Mouse (Mus musculus): ENCODE results near the gene Shld2.

The Shld2 gene

DNA sequence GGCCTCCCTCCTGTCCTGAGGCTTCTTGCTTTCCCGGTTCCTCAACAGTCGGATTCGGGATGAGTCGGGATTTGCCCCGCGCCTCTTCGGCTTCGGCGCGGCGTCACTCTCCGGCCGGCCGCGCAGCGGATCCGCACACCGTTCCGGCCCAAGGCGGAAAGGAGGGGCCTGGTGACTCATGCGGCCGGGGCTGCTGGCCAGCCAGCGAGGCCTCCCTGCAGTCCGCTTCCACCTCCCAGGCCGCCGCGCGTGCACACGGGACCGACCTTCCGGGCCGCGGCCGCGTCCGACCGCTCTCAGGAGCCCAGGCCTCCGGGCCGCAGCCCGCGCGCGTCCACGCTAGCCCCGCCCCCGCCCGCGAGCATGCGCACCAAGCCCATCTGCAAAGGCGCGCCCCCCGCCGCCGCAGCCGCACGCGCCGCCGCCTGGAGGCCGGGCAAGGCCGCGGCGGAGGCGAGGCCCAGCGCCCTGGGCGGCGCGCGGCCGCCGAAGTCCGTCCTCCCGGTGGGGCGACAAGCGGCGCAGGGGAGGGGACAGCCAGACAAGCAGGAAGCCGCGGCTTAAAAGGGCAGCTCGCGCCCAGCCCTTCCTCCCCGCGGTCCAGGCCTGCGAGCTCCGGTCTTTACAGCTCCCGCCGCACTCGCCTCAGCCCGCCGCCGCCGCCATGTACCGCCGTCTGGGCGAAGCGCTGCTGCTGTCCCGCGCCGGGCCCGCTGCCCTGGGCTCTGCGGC, at the start of gene Shld2, which contains the start of gene Glud1:
Shld2 (minus strand) TSS at position 260 of the 732 bp plus-strand sequence.
Glud1 (plus strand) TSS at position 494 of the 732 bp plus-strand sequence.
- DNase-seq: peak; percentile 93 to 95

DNA sequence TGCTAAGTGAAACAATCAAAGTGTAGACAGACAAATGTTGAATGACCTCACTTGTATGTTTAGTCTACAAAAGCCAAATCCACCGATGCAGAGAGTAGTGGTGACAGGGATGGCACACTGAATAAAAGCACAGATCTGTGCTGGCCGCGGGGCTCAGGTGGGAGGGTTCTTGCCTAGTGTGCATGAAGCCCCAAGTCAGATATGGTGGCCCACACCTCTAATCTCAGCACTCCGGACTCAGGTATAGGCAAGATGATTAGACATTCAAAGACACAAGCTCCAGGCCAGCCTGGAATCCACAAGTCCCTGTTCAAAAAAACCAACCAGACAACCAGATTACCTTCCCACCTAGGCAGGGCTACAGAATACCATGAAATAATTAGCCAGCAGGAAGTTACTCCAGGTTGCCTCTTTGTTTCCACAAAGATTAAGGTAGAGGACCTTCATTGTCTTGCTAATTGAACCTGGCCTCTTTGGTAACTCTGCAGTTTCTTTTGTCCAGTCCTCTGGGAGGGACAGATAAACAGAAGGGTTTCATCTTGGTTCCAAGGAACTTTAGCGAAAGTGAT, 49.5 kb upstream of the Shld2 start:
- no peak for DNase-seq

DNA sequence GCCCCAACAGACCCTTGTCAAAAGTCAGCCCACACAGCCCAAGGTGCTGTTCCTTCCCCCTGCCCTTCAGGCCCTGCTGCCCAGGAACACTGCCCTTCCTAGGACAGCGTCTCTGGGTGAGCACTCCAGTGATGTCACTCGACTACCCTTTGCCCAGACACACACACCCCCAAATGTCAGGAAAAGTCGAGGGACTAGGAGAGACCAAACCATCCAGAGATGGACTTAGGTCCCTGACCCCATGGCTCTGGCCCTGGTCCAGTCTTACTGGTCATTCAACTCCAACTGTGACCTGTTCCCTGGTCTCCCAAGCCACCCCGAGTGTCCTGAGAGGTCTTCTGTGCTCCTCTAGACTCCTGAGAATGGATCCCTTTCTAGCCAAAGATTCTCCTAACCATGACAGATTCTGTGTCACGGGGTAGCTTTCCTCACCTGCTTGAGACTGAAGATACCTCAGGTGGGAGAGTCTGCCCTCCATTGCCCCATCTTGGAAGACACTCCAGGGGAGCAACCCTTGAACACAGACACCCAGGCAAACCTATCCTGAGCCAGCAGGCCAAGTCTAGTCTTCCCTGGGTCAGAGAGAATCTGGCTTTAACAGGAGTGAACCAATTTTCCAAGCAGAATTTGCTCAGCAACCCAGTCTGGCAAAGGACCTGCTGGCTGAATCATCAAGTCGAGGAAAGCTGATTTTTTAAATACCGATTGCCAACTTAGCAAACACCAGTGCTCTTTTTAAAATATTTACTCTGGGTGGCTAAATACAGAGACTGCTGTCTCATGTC, 47.6 kb upstream of the Shld2 start:
- no peak for DNase-seq

DNA sequence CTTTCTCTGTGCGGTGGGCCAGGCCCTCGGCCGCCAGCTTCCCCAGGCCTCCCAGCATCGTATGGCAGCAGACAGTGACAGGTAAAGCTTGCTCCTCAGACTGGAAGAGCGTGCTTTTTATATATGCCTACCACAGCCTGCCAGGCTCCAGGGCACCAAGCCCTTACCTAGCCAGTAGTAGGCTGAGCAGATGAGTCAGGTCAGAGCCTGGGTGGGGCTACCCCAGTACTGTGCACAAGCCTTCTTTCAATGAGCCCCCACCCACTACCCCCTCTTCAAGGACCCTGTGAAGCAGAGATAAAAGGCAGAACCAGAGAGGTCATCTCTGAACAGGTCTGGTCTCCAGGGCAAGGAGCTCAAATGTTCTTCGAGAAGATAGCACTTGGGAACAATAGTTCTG, 45.0 kb upstream of the Shld2 start, which contains the start of gene Fam25c:
Fam25c (minus strand) TSS at position 133 of the 400 bp plus-strand sequence.
- DNase-seq: no peak

DNA sequence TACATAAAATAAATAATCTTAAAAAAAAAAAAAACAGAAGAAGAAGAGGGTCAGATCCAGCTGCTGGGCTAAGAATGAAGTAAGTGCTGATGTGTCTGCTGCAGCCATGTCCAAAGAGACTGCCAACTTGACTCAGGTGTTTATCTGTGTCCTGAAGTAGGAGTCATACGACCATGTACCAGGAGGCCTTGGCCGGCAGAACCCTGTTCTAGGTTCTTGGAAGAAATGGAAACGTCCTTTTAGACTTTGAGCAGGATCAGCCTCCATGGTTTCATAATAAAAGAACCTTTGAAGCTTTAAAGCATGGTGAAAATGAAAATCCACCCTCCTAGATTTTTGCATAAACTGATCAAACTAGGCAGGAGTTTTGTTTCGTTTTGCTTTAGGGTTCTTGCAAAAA, 44.2 kb upstream of the Shld2 start:
- no peak for DNase-seq

DNA sequence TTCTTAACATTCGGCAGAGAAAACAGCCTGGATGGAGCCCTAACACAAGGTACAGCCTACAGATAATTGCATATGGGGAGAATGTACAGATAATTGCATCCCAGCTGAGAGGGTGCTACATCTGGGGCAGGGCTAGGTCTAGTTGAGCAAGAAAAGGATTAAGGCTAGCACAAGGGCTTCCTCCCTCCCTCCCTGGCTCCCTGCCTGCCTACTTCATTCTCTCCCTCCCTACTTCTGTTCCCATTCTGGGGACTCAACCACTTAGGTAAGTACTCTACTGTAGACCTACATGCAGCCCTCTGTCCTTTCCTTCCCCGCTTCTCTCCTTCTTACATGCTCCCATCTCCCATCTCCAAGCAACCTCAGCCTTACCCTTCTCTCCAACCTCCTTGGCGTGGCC, 43.0 kb upstream of the Shld2 start:
- no peak for DNase-seq

DNA sequence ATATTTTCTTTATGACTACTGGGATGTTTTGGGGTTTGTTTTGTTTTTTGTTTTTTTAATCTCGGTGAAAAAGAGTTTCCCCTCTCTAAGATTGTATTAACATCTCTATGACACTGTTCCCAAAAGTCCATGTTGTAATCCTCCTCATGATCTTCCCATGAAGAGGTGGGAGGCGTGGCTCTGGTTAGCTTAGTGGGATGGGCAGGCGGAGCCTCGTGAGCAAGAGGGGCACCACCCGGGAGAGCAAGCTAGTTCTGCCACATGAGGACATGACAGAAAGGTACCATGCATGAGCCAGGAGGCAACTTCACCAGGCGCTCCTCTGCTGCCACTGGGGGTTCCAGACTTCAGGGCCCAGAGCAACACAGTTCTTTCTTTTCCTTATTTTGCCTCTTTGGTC, 42.2 kb upstream of the Shld2 start:
- DNase-seq: no peak

DNA sequence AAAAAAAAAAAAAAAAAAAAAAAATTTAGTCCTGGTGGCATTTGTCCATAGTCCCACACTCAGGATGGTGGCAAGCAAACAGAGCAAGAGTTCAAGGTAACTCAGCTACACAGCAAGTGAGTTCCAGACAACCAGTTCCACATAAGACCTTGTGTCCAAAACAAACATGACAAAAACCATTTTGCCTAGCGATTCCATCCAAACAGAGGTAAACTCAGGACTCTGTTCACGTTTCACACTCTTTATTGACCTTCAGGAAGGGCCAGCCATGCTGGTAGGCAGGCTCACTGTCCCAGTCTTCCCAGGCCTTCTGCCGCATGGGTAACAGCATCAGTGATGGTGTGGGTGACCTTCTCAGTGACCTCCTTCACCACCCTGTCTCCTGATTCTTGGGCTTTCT, 41.4 kb upstream of the Shld2 start:
- DNase-seq: no peak

DNA sequence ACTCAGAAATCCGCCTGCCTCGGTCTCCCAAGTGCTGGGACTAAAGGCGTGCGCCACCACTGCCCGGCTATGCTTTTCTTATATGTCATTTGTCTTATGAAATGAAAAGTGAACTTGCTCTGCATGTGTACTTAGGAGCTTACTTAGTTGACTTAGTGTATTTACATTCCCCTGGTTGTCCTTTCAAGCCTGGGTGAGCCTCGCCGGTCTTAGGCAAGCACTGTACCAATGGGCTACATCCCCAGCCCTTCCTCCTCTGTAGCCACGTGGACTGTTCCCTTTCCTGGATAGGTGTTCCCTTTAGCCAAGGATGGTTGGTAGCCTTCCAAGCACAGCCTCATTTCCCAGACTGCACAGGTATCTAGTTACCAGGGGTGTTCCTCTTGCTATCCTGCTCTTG, 38.7 kb upstream of the Shld2 start:
- DNase-seq: no peak

DNA sequence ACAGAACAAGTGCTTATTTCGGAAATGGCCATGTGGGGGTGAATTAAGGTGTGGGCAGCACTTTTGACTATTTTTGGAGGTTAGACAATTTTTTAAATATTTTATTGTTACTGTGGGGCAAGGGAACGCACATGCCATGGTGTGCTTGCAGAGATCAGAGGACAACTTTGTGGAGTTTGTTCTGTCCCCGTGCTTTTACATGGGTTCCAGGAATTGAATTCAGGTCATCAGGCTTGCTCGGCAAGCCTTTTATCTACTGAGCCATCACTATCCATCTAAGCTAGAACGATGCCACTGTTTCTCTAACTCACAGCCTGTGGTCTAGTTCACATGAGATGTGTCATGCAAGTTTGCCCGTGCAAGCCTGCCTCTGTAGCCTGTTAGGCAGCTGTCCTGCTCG, 38.0 kb upstream of the Shld2 start:
- no peak for DNase-seq

DNA sequence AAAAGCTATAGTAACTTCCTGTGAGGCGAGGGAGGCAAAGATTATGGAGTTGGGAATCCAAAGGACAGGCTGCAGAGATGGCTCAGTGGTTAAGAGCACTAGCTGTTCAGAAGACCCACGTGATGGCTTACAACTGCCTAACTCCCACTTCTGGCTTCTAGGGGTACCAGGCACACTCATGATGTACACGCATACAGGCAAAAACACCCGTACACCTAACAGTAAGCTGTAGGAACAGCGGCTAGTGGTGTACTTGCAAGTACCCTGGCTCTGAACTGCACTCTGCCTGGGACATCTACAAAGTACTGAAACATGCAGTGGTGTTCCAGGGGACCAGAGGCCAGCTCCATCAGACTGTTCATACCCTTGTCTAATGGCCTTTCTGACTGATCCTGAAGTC, 36.8 kb upstream of the Shld2 start:
- DNase-seq: no peak

DNA sequence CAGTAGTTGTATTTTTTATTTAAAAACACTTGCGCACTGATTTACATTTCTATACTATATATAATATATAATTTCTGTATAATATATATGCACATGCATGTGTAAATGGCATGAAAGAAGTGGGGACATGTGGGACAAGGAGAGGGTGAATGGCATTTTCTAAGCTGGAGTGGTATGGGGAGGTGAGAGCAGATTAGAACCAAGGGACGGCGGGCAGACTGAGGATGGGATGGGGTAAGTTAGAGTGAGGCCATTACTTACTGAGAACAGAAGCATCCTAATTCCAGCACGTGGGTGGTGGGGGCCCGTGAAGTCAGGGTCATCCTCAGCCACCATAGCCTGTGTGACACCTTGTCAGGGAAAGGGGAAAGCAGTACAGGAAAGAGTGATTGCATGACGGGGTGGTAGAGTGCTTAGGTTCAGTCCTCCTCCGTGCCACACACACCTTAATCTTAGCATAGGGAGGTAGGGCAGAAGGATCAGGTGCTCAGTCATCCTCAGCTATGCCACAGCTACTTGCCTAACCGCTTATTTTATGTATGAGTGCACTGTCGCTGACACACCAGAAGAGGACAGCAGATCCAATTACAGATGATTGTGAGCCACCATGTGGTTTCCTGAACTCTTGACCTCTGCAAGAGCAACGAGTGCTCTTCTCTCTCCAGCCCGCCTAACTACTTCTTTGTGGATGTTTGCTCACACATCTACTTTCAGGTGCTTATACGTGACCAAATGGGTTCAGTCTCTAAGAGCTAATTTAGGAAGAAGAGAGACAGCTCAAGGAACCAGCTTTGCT, 35.7 kb upstream of the Shld2 start:
- DNase-seq: no peak

DNA sequence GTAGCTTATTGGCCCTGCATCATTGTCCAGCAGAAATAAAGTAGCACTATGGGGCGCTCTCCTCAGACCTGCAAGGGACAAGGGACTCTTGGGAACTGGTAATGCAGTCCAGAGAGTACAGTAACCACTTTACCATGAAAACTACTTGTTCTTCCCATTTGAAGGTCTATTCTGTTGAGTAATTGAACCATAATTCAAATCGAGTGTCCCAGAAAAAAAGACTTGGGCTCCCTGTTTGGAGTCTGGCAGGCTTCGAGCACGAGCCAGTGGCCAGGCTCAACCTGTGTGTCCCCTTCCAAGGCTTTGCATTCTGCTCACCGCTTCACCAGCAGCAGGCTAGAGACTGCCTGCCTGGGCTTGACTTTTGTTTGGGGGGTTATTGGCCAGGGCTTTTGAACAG, 34.1 kb upstream of the Shld2 start:
- DNase-seq: no peak

DNA sequence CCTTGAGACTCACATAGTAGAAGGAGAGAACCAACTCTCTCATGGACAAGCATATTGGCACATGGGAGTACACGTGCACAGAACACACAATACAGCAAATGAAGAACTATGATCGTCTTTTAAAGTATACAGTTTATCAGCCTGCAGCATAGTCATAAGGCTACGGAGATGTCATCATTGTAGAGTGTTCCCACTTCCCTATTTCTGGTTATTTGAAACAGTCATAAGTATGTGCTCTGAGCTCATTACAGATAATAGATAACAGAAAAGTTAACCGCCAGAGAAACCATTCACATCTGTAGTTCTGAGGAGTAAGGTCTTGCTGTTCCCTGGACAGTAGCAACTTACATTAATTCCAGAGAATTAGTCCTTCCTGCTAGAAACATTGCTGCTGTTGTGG, 32.8 kb upstream of the Shld2 start:
- no peak for DNase-seq

DNA sequence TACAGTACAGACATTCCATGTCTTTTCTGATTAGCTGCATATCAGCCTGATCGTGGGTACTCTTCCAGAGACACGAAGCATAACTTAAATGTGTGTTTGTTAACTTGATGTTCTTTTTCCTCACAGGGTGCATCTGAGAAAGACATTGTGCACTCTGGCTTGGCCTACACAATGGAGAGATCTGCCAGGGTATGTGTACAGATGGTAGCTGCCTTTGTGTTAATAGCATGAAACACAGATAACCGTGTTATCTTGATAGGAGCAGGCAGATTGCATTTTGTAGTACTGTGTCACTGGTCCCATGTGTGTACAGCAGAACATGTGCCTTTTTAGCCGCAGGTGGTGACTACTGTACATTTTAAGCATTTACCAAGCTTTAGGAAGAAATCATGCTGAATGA, 31.7 kb upstream of the Shld2 start:
- no peak for DNase-seq

DNA sequence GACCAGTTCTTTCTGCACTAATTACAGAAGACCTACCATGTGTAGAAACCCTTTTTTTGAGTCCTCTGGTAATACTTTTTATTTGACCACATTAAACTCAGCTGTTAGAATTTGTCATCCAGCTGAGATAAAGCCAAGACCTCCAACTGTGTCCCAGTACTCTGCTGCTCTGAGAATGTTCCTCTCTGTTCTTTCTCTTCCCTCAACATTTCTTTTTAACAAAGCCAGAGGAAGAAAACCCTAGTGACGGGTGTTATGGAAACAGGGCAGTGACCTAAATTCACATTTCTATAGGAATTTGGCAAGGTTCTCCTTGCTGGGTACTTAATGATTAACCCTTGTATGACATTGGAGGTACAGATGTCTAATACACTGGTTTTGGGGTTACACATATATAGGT, 29.2 kb upstream of the Shld2 start:
- DNase-seq: no peak

DNA sequence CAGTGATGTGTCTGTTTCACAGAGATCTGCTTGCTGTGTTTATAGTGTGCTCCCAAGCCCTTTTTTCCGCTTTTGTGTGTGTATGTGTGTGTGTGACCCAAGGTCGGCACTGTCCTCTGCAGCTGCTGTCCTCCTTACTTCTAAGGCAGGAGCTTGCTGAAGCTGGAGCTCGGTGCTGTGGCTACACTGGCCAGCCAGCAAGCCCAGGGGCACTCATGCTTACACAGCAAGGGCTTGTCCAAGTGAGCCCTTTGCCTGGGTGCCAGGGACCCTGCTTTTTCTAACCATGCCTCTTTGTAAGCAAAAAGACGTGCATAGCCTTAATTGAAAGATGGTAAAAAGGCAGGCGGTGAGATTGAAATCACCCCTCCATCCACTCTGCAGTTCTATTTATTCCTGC, 22.2 kb upstream of the Shld2 start:
- no peak for DNase-seq

DNA sequence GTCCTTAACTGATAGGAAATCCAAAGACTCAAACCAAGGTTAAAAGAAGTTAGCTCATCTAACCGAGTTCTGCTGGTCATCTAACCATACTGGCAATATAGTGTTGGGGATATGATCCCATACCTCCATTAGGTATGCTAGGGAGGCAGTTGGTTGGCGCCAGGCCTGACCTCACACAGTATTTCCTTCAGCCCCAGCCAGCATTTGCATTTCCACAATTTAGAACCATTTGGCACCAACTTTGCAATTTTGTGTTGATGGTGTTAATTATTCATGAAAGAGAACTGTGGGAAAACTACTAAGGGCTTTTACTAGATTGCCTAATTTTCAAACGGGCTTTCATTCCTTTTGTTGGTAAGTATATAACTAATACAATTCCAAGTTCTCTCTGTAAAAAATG, 21.6 kb upstream of the Shld2 start:
- no peak for DNase-seq

DNA sequence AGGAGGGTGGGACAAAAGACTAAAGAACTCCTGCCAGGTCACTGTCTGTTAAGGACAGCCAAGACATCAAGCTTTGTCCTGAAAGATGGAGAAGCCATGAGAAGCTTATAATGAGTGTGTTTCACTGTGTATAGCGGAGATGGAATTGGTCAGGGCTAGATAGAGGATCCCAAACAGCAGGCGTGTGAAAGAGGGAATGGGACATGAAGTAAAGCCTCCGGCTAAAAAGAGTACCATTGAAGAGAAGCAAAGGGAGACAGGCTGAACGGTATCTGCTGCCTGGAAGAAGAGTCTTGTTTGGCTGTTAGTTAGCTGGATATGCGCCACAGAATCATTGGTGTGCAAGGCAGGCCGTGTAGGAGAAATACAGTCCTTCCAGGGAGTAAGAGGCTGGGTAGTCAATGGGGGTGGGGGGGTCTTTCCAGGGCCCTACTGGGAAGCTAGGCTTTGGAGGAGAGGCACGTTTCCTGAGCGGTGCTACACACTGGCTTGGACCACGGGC, 20.4 kb upstream of the Shld2 start:
- no peak for DNase-seq

DNA sequence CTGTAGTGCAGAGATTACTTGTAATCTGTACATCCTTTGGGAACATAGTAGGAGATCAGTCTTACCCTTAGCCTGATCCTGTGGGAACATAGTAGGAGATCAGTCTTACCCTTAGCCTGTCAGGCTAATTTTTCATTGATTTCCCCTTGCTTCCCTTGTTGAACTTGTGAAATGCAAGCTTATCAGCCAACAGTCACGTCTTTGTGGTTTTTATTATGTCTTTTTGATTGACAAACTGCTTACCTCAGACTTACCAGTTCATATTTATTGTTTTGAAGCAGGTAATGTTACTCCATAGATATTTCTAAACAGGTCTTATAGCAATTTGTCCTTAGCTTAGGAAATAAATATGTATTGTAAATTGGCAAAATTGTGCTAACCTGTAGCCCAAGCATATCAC, 17.3 kb upstream of the Shld2 start:
- no peak for DNase-seq

DNA sequence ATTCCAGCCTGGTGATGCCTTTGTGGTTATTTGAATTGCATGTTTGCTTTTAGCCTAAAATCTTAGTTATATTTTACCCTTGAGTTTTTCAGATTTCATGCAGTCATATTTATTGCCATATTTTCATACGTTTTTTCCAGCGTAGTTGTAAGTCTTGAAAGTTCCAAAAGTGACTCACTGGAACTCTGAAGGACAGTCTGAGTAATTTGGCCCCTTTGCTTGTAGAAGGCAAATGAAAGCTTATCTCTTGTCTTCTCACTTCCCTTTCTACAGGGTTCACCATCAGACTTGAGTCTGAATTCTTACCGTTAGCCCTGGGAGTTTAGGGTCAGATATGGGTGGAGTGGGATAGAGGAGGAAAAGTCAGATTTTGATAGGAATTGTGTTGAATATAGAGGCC, 16.3 kb upstream of the Shld2 start:
- DNase-seq: no peak

DNA sequence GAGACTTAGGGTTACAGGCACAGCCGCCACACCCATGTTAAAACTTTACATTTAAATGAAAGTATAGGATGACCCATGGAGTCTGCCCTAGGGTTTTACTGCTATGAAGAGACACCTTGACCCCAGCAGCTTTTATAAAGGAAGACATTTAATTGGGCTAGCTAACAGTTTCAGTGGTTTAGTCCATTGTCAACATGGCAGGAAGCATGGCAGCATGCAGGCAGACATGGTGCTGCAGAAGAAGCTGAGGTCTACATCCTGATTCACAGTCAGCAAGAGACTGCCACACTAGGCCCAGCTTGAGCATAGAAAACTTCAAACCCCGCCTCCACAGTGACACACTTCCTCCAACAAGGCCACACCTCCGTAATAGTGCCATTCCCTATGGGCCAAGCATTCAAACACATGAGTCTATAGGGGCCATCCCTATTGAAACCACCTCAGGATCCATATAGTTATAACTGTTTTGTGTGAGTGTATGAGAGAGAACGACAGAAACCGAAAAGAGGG, 13.3 kb upstream of the Shld2 start:
- DNase-seq: no peak

DNA sequence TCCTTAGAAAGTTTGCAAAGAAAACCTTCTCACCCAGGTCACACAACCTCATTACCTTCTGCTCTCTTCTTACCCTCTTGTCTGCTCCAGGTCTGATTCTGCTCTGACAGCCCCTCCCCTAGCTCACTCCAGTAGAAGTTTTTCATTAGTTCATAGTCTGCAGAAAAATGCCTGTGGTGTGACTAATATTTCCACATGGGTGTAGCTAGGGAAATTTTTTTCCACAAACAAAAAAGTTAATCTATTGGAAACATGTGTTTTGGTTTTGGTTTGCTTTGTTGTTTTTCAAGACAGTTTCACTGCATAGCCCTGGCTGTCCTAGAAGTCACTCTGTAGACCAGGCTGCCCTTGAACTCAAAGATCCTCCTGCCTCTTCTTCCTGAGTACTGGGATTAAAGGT, 7.8 kb upstream of the Shld2 start:
- DNase-seq: no peak
